Mouse (Mus musculus): ENCODE data around the gene Car11.

Car11 gene

GRCm38 (mm10) chr7:45710477-45711191 lies 11.0 kb downstream of the Car11 start:
- DNase-seq (ENCODE audit: low spot score in 2 of 2), result no peak

- DNase-seq (ENCODE audit: low spot score in 2 of 2), result no peak
These were observed 11.8 kb downstream of the Car11 start for GRCm38 (mm10) chr7:45711316-45712021.

- no peak for DNase-seq (ENCODE audit: low spot score in 2 of 2)
These were observed 12.5 kb downstream of the Car11 start for GRCm38 (mm10) chr7:45712022-45712757.

GRCm38 (mm10) chr7:45713396-45713795 lies 13.8 kb downstream of the Car11 start:
- no peak for DNase-seq (ENCODE audit: low spot score in 2 of 2)

GRCm38 (mm10) chr7:45713881-45714520 lies 14.4 kb downstream of the Car11 start:
- DNase-seq (ENCODE audit: low spot score in 2 of 2), result no peak

GRCm38 (mm10) chr7:45714630-45715089 lies 15.0 kb downstream of the Car11 start:
- DNase-seq (ENCODE audit: low spot score in 2 of 2), result no peak

GRCm38 (mm10) chr7:45715090-45715708 lies 15.6 kb downstream of the Car11 start, which contains the start of gene Rpl18:
TSS of gene Rpl18 (plus strand) at chr7:45715457.
- DNase-seq (ENCODE audit: low spot score in 2 of 2), result peak; percentile 95 to 96

GRCm38 (mm10) chr7:45715741-45716459 lies 16.3 kb downstream of the Car11 start:
- DNase-seq (ENCODE audit: low spot score in 2 of 2), result peak in 1 of 2 experiments; percentile 14

GRCm38 (mm10) chr7:45716460-45716857 lies 16.8 kb downstream of the Car11 start:
- DNase-seq (ENCODE audit: low spot score in 2 of 2), result no peak

- DNase-seq (ENCODE audit: low spot score in 2 of 2), result no peak
These were observed 17.6 kb downstream of the Car11 start for GRCm38 (mm10) chr7:45716952-45717917.

GRCm38 (mm10) chr7:45717918-45718297 lies 18.3 kb downstream of the Car11 start, which contains the start of gene Sphk2:
TSS of gene Sphk2 (minus strand) at chr7:45718002.
- DNase-seq (ENCODE audit: low spot score in 2 of 2), result peak; percentile 98 to 99

GRCm38 (mm10) chr7:45718331-45718730 lies 18.7 kb downstream of the Car11 start:
- peak in 1 of 2 experiments; percentile 30 for DNase-seq (ENCODE audit: low spot score in 2 of 2)

- DNase-seq (ENCODE audit: low spot score in 2 of 2), result peak in 1 of 2 experiments; percentile 13
These were observed 19.5 kb downstream of the Car11 start for GRCm38 (mm10) chr7:45719180-45719579.

- DNase-seq (ENCODE audit: low spot score in 2 of 2), result peak in 1 of 2 experiments; percentile 10
These were observed 20.2 kb downstream of the Car11 start for GRCm38 (mm10) chr7:45719738-45720412.

GRCm38 (mm10) chr7:45720413-45721233 lies 21.0 kb downstream of the Car11 start, which contains the start of gene Fam83e:
TSS of gene Fam83e (plus strand) at chr7:45721212.
- peak in 1 of 2 experiments; percentile 13 for DNase-seq (ENCODE audit: low spot score in 2 of 2)

- no peak for DNase-seq (ENCODE audit: low spot score in 2 of 2)
These were observed 21.6 kb downstream of the Car11 start for GRCm38 (mm10) chr7:45721234-45721571.

- no peak for DNase-seq (ENCODE audit: low spot score in 2 of 2)
These were observed 22.2 kb downstream of the Car11 start for GRCm38 (mm10) chr7:45721642-45722347.
